Mouse (Mus musculus) megakaryocyte, adult 5-6 weeks (primary cell): ENCODE data around the gene Gpx3. TPM values are rescaled to one million over a fixed set of nuclear protein-coding genes. Genes with fewer than 3 reads are reported as not detected.
"Not testable (repeated sequence)": the region's sequence is repeated elsewhere in the genome, so short reads cannot be mapped to it uniquely, and the experiment has no call there.

Source experiments
- ATAC-seq: 2 replicates; pipeline ENCODE4 v1.8.0; 2016; ENCODE audit warnings: mild to moderate bottlenecking, inconsistent platforms; ENCODE audit not compliant: poor library complexity, severe bottlenecking
- total RNA-seq, 2 experiments: library from RNA; stranded (forward) in 1 of 2; stranded (reverse) in 1 of 2; fragments of 153-499, 151-499 nt in 1 of 2; fragments of 221-1000, 200-1000 nt in 1 of 2; gene quantifications; 2 replicates each; pipeline versions ENCODE4 v1.2.3 to v1.2.4; 2015 to 2017

The Gpx3 gene
- total RNA-seq, 2 experiments from 2014 or later, result 6.0 to 52.7 TPM

DNA sequence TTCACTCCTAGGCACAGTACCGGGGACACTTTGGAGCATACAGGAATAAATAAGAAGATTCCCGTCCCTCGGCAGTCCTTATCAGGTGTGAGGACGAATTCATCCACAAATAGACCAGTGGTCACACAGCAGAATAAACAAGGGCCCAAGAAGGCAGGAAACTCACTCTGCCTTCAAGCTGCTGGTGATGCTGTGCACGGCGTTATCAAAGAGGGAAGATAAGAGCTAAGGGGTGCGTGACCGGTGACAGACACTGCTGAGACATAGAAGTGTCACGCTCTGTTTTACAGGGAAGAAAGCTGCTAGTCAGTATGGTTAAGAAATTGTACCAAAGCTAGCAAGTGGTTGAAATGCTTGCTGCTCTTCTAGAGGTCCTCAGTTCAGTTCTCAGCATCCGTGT is 22.3 kb upstream of the Gpx3 start:
- ATAC-seq, result no peak

DNA sequence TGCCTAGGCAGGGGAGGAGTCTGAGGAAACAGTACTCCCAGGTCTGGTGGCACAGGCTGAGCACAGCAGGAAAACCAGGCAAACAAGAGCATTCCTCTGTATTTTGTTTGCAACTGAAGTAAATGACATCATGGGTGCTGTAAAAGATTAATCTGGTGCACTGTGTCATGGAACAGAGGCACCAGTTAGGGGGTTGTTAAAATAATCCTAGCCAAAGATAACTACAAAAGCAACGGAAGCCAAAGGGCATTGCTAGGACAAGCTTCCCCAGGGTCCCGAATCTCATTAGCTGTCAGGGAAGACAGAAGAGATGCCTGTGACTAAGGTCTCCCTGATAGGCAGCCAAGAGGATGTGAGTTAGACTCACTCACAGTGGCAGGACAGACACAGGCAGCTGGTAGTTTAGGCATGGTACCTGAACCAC is 21.2 kb upstream of the Gpx3 start:
- no peak for ATAC-seq

DNA sequence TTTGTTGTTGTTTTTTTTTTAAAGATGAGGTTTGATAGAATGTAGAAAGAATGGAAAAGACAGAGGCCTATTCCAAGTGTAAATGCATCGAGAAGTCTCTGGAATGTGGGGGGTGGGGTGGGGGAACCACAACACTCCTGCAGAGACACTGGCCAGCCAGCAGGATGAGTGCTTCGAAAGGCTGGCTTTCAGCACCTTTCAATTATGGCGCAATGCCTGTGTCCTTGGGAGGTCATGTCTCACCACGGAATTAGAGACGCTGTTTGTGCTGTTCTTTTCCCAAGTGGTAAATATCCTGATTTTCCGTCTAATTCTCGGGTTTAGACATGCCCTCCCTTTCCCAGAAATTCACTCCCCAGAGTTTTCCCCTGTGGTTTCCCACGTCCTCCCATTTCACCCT is 19.6 kb upstream of the Gpx3 start:
- no peak for ATAC-seq

DNA sequence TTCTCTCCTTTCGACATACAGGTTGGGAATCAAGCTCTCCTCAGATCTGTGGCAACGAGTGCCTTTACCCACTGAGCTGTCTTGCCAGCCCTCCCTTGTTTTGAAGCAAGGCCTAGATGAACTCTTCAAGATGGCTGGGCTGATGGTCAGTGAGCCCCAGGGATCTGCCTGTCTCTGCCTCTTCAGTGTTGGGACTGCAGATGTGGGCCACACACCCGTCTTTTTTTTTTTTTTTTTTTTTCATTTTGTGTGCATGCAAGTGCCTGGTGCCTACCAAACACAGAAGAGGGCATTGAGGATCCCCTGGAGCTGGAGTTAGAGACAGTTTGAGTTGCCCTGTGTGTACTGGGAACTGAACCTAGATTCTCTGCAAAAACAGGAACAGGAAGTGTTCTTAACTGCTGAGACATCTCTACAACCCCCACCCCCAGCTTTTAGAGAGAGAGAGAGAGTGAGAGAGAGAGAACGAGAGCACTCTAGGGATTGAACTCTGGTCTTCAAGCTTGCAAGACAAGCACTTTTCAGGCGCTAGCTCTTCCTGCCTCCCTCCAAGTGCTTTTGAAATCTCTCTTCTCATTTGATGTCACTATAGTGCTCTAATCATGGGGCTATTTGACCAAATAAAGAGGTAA is 17.9 kb upstream of the Gpx3 start:
- peak; percentile 79 for ATAC-seq

DNA sequence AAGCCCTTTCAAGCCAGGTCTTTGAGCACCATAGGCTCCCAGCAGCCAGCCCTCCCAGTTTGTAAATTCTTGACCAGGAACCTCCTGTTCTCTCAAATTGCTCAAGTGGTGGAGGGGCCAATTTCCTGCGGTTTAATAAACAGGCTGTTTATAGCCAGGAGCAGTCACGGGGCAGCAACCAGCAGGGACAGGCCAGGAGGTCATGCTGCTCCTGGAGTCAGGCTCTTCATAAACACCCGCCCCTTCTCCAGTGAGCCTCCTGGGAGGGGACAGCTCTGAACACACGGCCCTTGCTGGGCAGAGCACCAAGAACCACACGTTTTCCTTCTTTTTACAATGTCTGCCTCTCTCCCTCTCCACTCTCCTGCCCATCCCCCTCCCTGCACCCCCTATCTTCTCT is 17.3 kb upstream of the Gpx3 start:
- peak; percentile 82 for ATAC-seq

DNA sequence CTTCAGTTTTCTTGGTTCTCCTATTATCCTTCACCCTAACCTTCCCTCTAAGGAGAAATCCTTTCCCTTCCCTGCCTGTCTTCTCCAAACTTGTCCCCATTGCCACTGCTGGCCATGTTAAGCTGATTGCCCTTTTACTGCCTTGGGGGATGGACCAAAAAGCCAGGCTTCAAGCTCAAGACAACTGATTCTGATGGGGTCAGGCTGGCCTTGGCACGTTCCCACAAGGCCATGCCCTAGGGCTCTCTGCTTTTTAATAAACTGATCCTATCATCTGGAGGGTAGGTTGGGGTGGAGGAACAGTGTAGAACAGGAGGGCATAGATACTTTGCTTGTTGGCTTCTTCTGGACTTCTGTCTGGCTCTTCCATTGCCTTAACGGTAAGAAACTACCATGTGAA is 16.8 kb upstream of the Gpx3 start:
- no peak for ATAC-seq

DNA sequence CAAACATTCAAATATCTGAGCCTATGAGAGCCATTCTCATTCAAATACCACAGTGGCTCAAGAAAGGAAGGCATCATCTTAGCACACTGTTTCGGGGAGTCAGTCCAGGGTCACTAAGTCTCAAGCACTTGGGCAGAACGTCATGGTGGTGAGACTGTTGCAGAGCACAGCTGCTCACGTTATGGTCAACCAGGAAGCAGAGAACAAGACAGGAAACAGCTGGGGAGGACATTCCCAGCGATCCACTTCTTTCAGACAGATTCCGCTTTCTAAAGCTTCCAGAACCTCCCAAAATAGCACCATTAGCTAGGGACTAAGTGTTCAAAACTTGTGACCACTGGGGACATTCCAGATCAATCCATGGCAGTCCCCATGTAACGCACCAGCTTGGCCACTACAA is 14.3 kb upstream of the Gpx3 start:
- no peak for ATAC-seq

DNA sequence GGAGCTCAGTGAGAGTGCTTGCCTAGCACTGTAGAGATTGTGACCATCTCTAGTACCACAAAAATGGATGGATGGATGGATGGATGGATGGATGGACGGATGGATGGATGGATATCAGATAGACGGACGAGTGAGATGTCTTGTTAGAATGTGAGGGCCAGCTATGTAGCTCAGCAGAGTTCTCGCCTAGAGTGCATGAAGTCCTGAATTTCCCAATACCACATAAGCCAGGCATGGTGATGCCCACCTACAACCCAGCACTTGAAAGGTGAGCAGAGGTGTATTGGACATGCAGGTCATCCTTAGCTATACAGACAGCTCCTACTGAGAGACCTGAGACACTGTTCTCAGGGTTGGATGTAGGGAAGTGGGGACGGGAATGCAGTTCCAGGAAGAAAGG is 10.9 kb upstream of the Gpx3 start:
- ATAC-seq, result no peak

DNA sequence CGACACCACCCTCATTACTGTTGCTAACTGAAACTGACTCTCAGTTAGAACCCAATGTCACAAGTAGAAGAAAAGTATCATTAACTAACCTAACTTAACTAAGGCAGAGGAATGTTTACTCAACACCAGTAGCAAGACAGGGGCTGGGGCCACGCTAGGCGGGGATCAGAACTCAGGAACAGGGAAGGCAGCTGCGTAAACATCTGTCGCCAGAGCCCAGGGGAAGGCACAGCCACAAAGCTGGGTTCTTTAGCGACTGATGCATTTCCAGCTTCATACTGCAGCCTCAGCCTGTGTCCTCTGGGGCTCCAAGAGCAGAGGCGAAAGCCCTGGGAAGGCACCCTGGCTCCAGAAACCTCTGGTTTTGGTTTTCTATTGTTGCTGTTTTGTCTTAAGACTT is 10.2 kb upstream of the Gpx3 start:
- no peak for ATAC-seq

DNA sequence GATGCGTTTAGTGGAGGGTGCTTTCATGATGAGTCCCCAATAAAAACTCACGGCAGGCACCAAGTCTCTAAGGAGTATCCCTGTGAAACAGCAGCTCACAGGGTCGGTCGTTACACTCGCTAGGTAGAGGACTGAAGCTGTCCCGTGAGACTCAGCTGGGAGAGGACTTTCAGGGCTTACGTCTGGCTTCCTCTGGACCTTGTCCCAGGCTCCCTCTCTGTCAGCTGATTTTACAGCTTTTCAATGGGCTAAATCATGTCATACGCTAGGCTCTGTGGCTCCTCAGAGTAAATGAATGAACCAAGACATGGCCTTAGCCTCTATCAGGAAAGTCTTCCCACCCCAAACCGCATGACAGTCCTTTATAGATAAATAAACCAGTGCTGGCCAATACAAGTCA is 7.7 kb upstream of the Gpx3 start:
- no peak for ATAC-seq

DNA sequence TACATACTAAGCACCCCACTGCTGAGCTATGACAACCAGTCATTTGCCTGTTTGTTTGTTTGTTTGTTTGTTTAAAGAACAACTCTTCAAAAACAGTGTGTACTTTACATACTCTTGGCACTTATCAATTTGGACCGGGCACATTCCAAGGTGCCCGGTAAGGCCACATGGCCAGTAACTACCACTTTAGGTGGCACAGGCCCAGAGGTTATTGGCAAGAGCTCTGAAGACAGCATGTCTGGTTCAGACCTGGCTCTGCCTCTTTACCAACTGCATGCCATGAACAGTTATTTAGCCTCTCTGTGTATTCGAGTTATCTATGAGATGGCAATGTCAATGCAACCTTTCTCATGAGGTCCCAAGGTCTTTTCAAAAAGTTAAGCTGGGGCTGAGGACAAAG is 5.6 kb upstream of the Gpx3 start:
- not testable (repeated sequence) for ATAC-seq

DNA sequence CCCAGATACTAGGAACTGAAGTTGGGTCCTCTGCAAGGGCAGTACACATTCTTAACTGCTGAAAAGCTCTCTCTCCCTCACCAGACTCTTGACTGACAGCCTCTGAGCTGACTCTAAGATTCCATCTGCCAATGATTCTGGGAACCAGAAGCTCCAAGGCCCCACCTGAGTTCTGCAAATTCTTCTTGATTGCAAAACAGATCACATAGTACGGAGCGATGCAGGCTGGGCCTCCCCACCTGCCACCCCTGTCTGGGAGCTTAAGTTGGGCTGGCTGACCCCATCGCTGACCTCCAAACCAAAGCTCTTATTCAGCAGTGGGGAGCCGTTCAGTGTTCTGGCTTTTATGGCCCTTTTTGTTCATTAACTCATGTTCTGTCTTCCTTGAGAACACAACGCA is 4.8 kb upstream of the Gpx3 start:
- ATAC-seq, result no peak

DNA sequence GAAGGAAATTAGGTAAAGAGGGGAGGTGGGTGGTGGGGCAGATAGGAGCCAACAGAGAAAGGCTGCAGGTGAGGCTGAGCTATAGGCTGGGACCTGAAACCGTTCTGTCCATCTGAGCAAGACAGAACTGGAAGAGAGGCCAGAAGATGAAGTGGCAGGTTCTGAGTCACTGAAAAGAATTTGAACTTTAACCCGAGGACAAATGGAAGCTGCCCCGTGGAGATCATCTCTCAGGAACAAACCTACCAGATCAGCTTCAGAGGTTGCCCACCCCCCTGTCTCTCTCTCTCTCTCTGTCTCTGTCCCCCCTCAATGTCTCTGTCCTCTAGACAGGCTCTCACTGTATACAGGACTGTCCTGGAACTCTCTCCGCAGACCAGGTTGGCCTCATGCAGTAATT is 2.6 kb upstream of the Gpx3 start:
- ATAC-seq, result no peak

DNA sequence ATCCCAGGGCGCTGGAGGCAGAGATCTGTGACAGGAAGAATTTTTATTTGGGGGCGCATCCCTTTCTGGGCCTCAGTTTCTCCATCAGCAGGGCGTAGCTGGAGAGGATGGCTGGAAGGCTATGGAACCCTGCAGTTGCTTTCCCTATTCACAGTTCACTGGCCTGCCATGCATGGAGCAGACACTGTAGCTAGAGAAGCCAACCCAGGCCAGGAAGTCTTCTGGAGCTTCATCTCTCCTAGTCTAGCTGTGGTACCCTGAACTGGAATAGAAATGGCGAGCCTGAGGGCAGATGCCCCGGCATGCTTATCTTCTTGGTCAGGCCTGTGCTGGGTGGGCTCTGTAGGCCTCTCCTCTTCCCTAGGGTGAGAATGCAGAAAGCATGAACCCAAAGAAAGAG is 1.1 kb downstream of the Gpx3 start:
- ATAC-seq, result no peak

DNA sequence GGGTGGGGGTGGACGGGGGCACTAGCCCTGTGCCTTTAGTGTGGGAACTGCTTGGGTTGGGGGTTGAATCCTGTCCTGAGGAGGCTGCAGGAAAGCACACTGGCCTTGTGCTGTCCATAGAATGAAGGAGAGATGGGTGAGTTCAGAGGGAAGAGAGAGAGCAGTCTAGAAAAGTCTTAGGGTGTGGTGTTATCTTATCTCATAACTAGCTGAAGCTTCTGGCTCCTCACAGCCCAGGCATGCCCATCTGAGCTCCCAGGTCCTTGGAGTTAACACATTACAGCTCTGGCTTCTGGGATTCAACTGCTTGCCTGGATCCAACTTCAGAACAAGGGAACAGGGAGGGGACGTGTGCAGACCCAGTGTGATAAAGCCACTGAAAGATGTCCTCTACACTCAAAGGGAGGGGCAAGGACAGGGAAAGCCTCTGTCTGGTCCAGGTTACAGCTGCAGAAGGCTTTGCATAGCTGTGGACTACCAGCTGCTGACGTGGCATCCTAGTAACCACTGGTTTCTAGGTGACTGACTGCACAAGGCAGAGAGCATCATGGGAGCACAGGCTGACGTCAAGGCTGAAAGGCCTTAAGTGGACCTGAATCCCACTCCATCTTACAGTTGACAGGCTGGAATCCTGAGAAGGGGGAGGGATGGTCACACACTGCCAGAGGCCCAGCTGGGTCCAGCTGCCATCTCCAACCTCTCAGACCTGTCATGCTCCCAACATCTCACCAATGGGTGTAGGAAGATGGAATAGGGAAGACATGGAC is 1.9 kb downstream of the Gpx3 start:
- no peak for ATAC-seq

DNA sequence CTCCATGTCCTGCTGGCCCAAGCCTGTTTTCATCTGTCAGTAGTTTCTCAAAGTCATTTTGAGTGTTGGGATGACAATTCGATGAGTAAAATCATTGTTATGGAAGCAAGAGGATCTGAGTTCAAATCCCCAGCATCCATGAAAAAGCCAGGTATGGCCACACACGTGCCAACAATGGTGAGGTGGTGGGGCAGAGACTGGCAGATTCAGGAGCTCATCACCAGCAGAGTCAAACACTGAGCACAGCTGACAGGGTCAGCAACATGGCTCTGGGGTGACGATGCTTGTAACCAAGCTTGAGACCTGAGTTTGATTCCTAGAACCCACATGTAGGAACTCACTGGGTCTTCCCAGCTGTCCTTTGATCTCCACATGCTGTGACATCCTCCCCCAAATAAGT is 2.8 kb downstream of the Gpx3 start:
- ATAC-seq, result no peak

DNA sequence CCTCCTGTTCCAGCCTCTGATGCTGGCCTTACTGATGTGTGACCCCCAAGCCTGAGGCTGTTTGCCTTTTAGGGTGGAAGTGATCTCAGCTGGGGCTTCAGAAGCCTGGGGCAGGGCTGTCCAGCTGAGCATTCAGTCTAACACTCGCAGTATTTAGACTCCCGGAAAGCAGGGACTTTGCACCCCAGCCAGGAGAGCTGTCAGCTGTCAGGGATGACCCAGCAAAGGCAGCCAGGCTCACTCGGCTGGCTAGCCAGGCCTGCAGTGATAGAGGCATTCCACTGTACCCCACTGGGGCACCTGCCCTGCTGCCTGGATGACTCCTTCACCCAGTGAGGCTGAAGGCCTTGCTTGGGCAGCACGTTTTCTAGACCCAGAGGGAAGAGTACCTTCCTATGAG is 3.7 kb downstream of the Gpx3 start:
- no peak for ATAC-seq

DNA sequence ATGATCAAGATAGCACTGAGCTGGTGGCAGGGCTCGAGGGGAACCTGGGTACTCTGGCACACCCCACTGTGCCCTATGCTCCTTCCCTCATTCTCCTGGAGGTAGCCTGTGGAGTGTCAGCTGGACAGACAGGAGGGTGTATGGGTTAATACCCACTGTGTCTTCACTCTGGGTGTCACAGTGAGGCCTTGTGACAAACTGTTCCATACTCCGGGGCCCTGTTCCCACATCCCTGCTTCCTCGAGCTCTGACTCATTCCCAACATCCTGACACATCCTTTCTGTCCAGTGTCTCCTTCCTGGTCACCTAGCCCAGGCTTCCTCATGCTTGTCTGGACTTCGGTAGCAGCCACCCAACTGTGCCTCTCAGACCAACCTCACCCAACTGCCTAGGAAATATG is 4.2 kb downstream of the Gpx3 start:
- ATAC-seq, result no peak

DNA sequence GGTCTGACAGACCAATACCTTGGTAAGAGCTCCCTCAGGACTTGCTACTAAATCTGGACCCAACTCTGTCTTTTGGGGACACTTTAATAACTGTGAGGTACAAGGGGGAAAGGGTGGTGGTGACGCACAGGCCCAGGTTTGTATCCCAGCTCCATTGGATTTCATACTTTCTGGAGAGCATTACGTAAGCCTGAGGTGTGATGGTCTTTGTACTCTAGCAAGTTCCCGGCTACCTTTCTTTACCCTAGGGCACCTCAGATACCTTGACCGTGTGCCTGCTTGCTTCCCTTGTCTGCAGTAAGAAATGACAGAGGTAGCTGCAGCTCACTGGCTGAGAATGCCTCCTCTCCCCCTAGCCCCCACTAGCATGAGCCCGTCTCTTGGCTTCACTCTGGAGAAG is 5.0 kb downstream of the Gpx3 start:
- ATAC-seq, result no peak

DNA sequence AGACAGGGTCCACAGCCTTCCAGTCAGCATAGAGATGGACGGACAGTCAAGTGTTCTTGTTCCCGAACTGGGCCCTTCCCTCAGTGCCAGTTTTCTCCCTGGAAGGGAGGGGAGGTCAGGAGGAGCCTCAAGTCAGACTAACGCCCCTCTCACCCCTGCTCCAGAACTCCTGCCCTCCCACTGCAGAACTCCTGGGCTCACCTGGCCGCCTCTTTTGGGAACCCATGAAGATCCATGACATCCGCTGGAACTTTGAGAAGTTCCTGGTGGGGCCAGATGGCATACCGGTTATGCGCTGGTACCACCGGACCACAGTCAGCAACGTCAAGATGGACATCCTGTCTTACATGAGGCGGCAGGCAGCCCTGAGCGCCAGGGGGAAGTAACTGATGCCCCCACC is 7.0 kb downstream of the Gpx3 start:
- no peak for ATAC-seq

DNA sequence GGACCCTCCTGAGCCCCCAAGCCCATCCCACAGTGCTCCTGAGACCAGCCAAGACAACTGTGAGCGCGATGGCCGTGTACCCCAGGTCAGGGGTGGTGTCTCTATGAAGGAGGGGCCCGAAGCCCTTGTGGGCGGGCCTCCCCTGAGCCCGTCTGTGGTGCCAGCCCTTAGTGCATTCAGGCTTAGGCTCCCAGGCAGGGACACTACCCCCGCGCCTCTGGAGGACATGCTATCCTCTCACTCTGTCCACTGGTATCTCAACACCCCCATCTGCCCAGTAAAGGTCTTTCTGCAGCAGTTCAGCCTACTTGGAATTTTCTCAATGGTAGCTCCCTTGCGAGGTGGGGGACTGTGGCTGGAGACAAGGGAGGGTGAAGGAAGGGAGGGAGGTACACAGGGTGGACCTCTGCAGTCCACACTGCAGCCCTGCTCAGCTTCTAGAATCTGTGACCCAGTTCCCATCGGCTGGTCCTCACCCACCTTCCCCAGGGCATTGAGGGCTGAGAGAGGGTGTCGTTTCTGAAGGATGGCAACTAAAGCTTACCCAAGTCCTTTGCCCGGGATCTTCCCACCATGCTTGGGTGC is 7.9 kb downstream of the Gpx3 start:
- ATAC-seq, result no peak

DNA sequence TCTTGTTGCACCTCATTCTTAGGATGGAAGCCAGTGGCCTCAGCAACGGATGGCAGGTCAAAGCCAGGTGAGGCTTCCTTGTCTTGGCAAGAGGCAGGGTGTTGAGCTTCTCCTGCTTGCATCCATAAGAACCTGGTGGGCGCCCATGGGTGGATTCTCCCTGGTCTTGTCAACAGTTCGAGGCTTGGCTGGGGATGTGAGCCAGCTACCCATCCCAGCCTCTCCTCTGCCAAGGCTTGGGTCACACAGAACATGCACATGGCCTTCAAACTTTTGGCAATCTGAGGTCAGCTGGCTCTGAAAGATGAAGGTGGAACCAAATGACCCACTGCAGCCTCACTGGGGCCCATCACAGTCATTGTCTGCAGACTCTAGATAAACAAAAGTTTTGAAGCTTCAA is 8.9 kb downstream of the Gpx3 start:
- ATAC-seq, result no peak
